Mouse (Mus musculus) kidney, adult 2 months (tissue): ENCODE results near the gene Dtx4. TPM values are rescaled to one million over a fixed set of nuclear protein-coding genes. Genes with fewer than 3 reads are reported as not detected.

ENCODE experiments used
- DNase-seq: peaks from one replicate; pipeline ENCODE4 v3.0.0; 2021
- H3K27ac ChIP-seq: fragments of 200-500 bp; 2 replicates; pipeline ENCODE4 v1.5.1; 2012; ENCODE audit warnings: low read depth, low read length, control low read depth, inconsistent platforms; ENCODE audit not compliant: insufficient read depth
- H3K27me3 ChIP-seq: fragments of 200-500 bp; replicated peaks from 2 replicates; pipeline ENCODE4 v1.6.1; 2012; ENCODE audit warnings: mild to moderate bottlenecking, moderate library complexity, low read length, inconsistent platforms; ENCODE audit not compliant: control insufficient read depth, insufficient read depth
- H3K36me3 ChIP-seq: fragments of 200-500 bp; 2 replicates; pipeline ENCODE4 v1.6.1; 2012; ENCODE audit warnings: mild to moderate bottlenecking, moderate library complexity, low read length, inconsistent platforms; ENCODE audit not compliant: control insufficient read depth, insufficient read depth
- H3K4me1 ChIP-seq: fragments of 200-500 bp; 2 replicates; pipeline ENCODE4 v1.6.1; 2011; ENCODE audit warnings: low read length; ENCODE audit not compliant: control insufficient read depth, insufficient read depth
- H3K4me3 ChIP-seq: fragments of 200-500 bp; 2 replicates; pipeline ENCODE4 v1.5.1; 2011; ENCODE audit warnings: mild to moderate bottlenecking, low read depth, low read length, control low read depth; ENCODE audit not compliant: insufficient read depth
- CTCF ChIP-seq: fragments of 200-500 bp; conservative IDR thresholded peaks from 2 replicates; pipeline ENCODE4 v1.5.1; 2011; ENCODE audit warnings: low read depth, mild to moderate bottlenecking, control low read depth, low read length, moderate library complexity, mixed read lengths; ENCODE audit not compliant: insufficient read depth, insufficient read length
- POLR2A ChIP-seq: fragments of 200-500 bp; IDR thresholded peaks from one replicate; pipeline ENCODE4 v1.6.1; 2011; ENCODE audit warnings: low read depth, low read length, control low read depth
- WGBS: fragments of 180-500 bp; shearing (Covaris S2); methylation state at CpG from one replicate; pipeline ENCODE4 v1.1.7; 2018; 5-methylcytosine and 5-hydroxymethylcytosine counted together
- polyA plus RNA-seq: library from polyadenylated mRNA; depleted of rRNA; stranded (reverse); fragments of >200 nt; gene quantifications from 2 replicates; pipeline ENCODE4 v1.2.3, GENCODE M21; 2012

The Dtx4 gene
- polyA plus RNA-seq, 1 experiment, result 10.6 TPM

DNA sequence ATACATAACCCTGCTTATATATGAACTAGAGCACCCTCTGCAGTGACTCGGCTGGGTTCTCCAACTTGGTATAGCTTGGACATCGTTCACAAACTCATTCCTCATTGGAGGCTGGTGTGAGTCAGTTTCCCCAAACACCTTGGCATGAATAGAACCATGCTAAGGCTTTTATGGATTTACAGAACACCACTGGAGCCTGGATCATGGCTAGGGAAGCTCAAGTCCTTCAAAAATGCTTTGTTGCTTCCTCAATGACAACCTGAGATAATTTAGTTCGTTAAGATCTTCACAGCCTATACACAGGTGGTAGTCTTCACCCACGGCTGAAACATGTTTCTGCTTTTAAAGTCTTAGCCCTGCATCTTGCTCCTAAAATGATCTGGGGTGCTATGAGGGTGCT, 41.7 kb downstream of the Dtx4 start:
- Histone ChIP-seq H3K27me3 (no peaks in the 10 kb centered on the region), H3K36me3 (no peaks in the 10 kb centered on the region), H3K27ac (no peak overlapping the region), H3K4me3 (no peak overlapping the region), H3K4me1 (no peaks in the 10 kb centered on the region)
- no peak for DNase-seq
- TF ChIP-seq POLR2A (no peak), CTCF (no peak)
- WGBS, result 56% methylated on average over 4 of the region's 4 CpGs

DNA sequence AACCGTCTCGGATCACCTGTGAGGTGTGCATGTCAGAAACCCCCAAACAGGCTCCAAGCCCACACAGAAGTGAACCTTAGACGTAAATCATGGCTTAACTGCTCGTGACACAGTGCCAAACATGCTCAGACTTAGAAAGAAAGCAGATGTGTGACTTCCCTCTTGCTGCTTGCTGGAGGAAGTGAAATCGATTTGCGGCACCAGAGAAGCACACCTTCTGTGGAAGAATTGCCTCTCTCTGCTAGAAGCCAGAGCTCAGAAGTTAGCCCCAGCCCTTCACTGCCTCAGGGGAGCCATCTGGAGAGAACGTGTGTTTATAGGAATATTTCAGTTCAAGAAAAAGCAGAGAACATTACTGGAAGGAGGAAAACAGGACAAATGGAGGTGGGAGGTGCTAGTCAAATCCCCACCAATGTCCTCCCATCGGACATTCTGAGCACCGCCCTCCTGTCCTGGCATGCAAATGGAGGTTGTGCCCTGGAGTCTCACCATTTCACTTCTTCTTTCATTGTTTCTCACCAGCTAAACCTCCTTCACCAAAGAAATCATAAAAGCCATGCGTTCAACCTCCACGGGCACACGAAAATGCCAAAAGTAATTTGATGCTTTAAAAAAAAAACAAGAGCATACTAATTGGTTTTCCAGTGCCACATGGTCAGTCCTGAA, 43.7 kb downstream of the Dtx4 start:
- Histone ChIP-seq H3K27ac (no peak overlapping the region), H3K4me3 (peak overlapping the region; percentile 3; the same call in 1 of the 2 replicates)
- TF ChIP-seq CTCF, result no peak
- TF ChIP-seq POLR2A, result no peak

GRCm38 (mm10) chr19:12445014-12445413, 56.2 kb downstream of the Dtx4 start:
- Histone ChIP-seq H3K27ac (no peak overlapping the region), H3K27me3 (no peaks in the 10 kb centered on the region), H3K4me3 (no peak overlapping the region), H3K4me1 (no peaks in the 10 kb centered on the region), H3K36me3 (no peaks in the 10 kb centered on the region)
- WGBS, result 81% methylated on average over 3 of the region's 3 CpGs
- TF ChIP-seq CTCF, result no peak
- no peak for TF ChIP-seq POLR2A
- DNase-seq, result no peak

More for the DNA sequence above, 43.7 kb downstream of the Dtx4 start:
- Histone ChIP-seq H3K36me3 (no peaks in the 10 kb centered on the region), H3K27me3 (no peaks in the 10 kb centered on the region), H3K4me1 (no peaks in the 10 kb centered on the region)
- 28% methylated on average over 12 of the region's 12 CpGs for WGBS
- DNase-seq, result no peak

DNA sequence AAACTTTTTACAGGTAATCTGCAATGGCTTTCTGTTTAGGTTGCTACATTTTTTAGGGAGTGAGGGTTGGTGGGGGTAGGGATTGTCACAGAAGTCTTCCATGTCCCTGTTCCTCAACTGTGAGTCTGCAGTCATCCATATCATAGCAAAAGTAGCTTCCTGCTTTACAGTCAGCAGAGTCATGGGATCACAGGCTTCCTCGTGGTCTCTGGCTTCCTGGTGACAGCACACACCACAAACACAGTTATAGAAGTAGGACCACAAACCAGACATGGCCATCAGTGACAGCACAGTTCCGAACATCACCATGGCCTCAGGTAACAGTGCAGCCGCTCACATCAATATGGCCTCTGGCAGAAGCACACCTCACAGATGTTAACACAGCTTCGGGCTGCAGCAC, 58.7 kb downstream of the Dtx4 start:
- TF ChIP-seq POLR2A (no peak), CTCF (no peak)
- H3K27ac ChIP-seq, result no peak overlapping the region
- no peak overlapping the region for H3K4me3 ChIP-seq
- no peaks in the 10 kb centered on the region for H3K27me3 ChIP-seq
- no peaks in the 10 kb centered on the region for H3K4me1 ChIP-seq
- WGBS, result 73% methylated on average over 4 of the region's 4 CpGs
- no peak for DNase-seq
- no peaks in the 10 kb centered on the region for H3K36me3 ChIP-seq

DNA sequence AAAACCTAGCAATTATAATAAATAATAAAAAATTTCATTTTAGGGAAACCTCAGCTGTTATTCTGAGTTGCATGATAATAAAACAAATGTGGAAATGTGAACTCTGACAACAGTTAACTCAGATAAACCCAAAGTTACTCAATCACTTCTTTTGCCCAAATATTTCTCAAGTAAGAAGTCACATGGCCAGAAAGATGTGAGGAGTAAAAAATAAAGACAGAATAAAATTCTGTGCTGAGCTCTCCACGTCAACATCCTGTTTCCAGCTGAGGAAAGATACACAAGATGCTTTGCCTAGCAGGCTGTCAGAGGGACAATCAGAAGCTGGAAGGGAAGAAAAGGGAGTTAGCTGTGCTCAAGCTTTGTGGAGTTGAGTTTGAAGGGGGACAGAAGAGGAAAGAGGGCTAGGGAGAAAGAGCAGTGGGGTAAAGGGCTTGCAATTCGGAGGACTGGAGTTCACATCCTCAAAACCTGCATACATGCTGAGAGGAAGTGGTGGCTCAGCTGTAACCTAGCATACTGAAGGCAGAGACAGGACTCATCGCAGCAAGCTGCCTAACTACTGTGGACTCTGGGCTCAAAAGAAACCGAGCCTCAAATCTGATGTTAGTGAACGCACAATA, 61.0 kb downstream of the Dtx4 start:
- Histone ChIP-seq H3K27ac (peak overlapping the region; percentile 30; the same call in 1 of the 2 replicates), H3K36me3 (no peaks in the 10 kb centered on the region), H3K4me3 (no peak overlapping the region), H3K27me3 (no peaks in the 10 kb centered on the region), H3K4me1 (no peaks in the 10 kb centered on the region)
- TF ChIP-seq CTCF (no peak), POLR2A (no peak)
- WGBS, result 64% methylated on average over 5 of the region's 5 CpGs
- no peak for DNase-seq

DNA sequence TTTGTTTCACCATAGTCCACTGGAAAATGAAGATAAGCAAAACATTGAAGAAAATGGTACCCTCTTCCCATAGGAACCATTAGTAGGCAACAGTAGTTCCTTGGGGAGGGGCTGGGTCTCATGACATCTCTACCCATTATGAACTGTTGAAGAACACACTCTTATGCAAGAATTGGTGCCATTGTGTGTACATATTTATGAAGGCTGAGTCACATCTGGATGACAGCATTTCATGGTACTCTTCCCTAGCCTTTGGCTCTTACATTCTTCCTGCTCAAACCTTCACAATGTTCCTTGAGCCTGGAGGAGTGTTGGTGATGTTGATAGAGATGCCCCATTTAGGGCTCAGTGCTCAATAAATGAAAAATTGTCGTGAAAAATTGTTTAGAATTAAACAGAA, 61.7 kb downstream of the Dtx4 start:
- Histone ChIP-seq H3K4me1 (no peaks in the 10 kb centered on the region), H3K36me3 (no peaks in the 10 kb centered on the region), H3K4me3 (no peak overlapping the region), H3K27ac (no peak overlapping the region), H3K27me3 (no peaks in the 10 kb centered on the region)
- TF ChIP-seq CTCF (no peak), POLR2A (no peak)
- WGBS, result 53% methylated on average over 1 of the region's 1 CpGs
- DNase-seq, result no peak

- no peak overlapping the region for H3K27ac ChIP-seq
Measured at GRCm38 (mm10) chr19:12435750-12436524, 65.3 kb downstream of the Dtx4 start.

More at GRCm38 (mm10) chr19:12435750-12436524, 65.3 kb downstream of the Dtx4 start:
- TF ChIP-seq CTCF (no peak), POLR2A (no peak)
- Histone ChIP-seq H3K4me1 (no peaks in the 10 kb centered on the region), H3K4me3 (no peak overlapping the region), H3K36me3 (no peaks in the 10 kb centered on the region), H3K27me3 (no peaks in the 10 kb centered on the region)
- 68% methylated on average over 4 of the region's 4 CpGs for WGBS
- DNase-seq, result no peak
